Mouse (Mus musculus) Patski (cell line): ENCODE data around the gene Cage1. TPM values are rescaled to one million over a fixed set of nuclear protein-coding genes. Genes with fewer than 3 reads are reported as not detected.
A peak's percentile ranks its signal among the peaks of the same experiment; 100 is the strongest.

Source experiments
- ATAC-seq: fragments of 100-300 bp; one replicate; pipeline ENCODE4 v1.8.0; 2021
- CTCF ChIA-PET: fragments of 350-600 bp; sonication (Branson Sonifier 250); formaldehyde crosslinking; loops from one replicate; lab custom pipeline; 2022; ENCODE audit warnings: inconsistent platforms; lab: Charles Lee
- POLR2A ChIA-PET: fragments of 350-600 bp; sonication (Branson Sonifier 250); formaldehyde crosslinking; loops from one replicate; lab custom pipeline; 2022; ENCODE audit warnings: antibody characterized with exemption, inconsistent platforms; lab: Charles Lee
- DNase-seq: peaks from one replicate; pipeline ENCODE4 v3.0.0-alpha.2; 2011; ENCODE audit warnings: low read depth, low spot score
- H3K27me3 ChIP-seq: fragments of 371-371 bp; one replicate; pipeline ENCODE4 v1.5.1; 2021
- CTCF ChIP-seq: fragments of 100-300 bp; IDR thresholded peaks from one replicate; pipeline ENCODE4 v1.5.1; 2021
- in situ Hi-C: fragments of 300-500 bp; cut with MboI; formaldehyde crosslinking; loops from 3 replicates; pipeline ENCODE4 v1.11.1; 2018; ENCODE audit warnings: low pct_unique_long_range_greater_than_20kb, mixed read lengths
- polyA plus RNA-seq: library from polyadenylated mRNA; unstranded; gene quantifications from one replicate; pipeline ENCODE4 v1.2.3, GENCODE M21; 2021

Cage1 gene
- polyA plus RNA-seq, 1 experiment from 2014 or later = 3.0 TPM

DNA sequence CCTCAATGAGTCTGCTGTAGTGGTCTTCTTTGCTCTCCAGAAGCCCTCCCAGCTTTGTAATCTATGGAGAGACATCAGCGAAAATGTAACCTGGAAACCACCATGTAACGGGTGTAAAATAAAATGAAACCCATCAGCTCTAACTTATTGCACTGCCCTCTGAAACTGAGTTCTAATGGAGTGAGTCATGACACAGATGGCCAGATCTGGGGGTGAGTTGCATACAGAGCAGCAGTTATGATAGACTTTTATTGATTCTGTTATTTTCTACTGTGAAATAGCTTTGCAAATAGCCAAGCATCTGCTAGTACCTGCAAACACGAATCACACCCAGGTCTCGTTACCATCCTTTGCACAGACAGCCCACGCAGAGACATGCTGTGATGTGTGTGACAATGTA, 24.4 kb downstream of the Cage1 start:
- in situ Hi-C loops = no loop called here
- peaks cover 5% of the 10 kb centered on the region for H3K27me3 ChIP-seq
- DNase-seq (no peak), ATAC-seq (no peak)
- ChIA-PET POLR2A (no interaction called here), CTCF (no interaction called here)
- no peak for TF ChIP-seq CTCF

DNA sequence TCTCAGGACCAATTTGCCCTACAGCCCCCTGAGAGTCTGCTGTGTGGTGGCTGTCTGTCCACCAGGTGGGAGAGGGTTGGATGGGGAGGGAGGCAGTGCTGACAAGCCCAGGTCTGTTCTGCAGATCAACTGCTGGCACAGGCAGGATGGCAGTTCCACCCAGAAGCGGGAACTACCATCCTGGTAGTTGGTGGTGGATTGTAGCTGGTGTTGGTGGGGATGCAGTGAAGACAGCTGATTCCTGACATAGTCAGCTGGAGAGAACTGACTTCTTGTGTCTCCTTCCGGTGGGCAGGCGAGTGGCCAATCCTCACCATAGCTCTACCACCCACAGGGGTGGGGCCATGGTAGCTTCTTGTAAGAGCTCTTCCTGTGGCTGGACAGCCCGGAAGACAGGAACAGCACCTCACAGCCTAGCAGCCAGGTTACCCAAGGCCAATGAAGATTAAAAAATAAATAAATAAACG, 26.4 kb downstream of the Cage1 start:
- peaks cover 9% of the 10 kb centered on the region for H3K27me3 ChIP-seq
- CTCF ChIA-PET = interaction anchor here (1.2 kb wide), 1 partner anchor 48 kb away, joined by 3 read pairs; no protein-coding TSS in a partner anchor
- in situ Hi-C loops = no loop called here
- ATAC-seq (no peak), DNase-seq (no peak)
- POLR2A ChIA-PET = no interaction called here
- no peak for TF ChIP-seq CTCF

- DNase-seq = no peak
- in situ Hi-C loops = no loop called here
- no peak for ATAC-seq
- H3K27me3 ChIP-seq = peaks cover 9% of the 10 kb centered on the region
- ChIA-PET POLR2A (no interaction called here), CTCF (interaction anchor here (1.2 kb wide), 1 partner anchor 47 kb away, joined by 3 read pairs; no protein-coding TSS in a partner anchor)
- no peak for TF ChIP-seq CTCF
Observed at GRCm38 (mm10) chr13:38009721-38010408, 27.0 kb downstream of the Cage1 start.

GRCm38 (mm10) chr13:38007972-38008371, 28.9 kb downstream of the Cage1 start:
- no peak for TF ChIP-seq CTCF
- ATAC-seq = no peak
- POLR2A ChIA-PET = no interaction called here

DNA sequence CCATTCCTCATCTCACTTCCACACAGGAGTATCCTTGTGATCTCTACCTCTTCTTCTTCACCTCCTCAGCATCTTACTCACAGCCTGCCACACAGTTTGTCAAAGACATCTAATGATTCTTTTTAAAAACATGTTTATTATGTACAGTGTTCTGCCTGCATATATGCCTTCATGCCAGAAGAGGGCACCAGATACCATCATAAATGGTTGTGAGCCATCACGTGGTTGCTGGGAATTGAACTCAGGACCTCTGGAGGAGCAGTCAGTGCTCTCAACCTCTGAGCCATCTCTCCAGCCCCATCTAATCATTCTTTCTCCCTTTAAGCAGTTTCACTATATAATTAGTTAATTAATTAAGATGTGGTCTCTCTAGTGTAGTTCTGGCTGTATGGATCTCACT, 34.4 kb downstream of the Cage1 start:
- peaks cover 17% of the 10 kb centered on the region for H3K27me3 ChIP-seq
- peak; percentile 56 for TF ChIP-seq CTCF
- in situ Hi-C loops = no loop called here
- CTCF ChIA-PET = no interaction called here
- ATAC-seq (no peak), DNase-seq (no peak)
- POLR2A ChIA-PET = no interaction called here

More at GRCm38 (mm10) chr13:38007972-38008371, 28.9 kb downstream of the Cage1 start:
- no peak for DNase-seq
- in situ Hi-C loops = no loop called here
- CTCF ChIA-PET = no interaction called here
- peaks cover 12% of the 10 kb centered on the region for H3K27me3 ChIP-seq

- no peak for ATAC-seq
- no peak for DNase-seq
- in situ Hi-C loops = no loop called here
- H3K27me3 ChIP-seq = peaks cover 14% of the 10 kb centered on the region
- ChIA-PET POLR2A (no interaction called here), CTCF (no interaction called here)
- TF ChIP-seq CTCF = no peak
Observed at GRCm38 (mm10) chr13:37999713-38000112, 37.2 kb downstream of the Cage1 start.

DNA sequence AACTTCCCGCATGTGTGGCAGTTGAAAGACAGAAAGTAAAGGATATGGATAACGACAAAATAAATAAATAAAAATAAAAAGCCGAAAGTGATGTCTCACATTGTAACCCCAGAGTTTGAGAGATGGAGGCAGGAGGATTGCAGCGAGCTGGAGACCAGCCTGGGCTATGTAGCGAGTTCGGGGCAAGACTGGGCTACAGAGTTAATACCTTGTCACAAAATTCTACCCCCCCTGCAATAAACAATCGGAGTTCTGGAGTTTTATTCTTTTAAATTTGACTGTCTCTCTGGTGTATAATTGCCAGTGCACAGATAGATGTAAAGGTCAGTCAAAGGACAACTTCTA, 42.5 kb downstream of the Cage1 start:
- TF ChIP-seq CTCF = no peak
- ChIA-PET CTCF (interaction anchor here (1.7 kb wide), 1 partner anchor 12 kb away, joined by 4 read pairs; no protein-coding TSS in a partner anchor), POLR2A (interaction anchor here (0.5 to 1.4 kb wide), 2 partner anchors 31 to 44 kb away, joined by 3 to 4 read pairs; no protein-coding TSS in a partner anchor)
- ATAC-seq = no peak
- in situ Hi-C loops = no loop called here
- no peak for DNase-seq
- H3K27me3 ChIP-seq = peaks cover 4% of the 10 kb centered on the region

- CTCF ChIA-PET = interaction anchor here (1.7 kb wide), 1 partner anchor 11 kb away, joined by 4 read pairs; no protein-coding TSS in a partner anchor
Observed at GRCm38 (mm10) chr13:37993704-37994404, 43.0 kb downstream of the Cage1 start, which contains the start of gene Ssr1. TSS of gene Ssr1 (minus strand) at chr13:37994217.

DNA sequence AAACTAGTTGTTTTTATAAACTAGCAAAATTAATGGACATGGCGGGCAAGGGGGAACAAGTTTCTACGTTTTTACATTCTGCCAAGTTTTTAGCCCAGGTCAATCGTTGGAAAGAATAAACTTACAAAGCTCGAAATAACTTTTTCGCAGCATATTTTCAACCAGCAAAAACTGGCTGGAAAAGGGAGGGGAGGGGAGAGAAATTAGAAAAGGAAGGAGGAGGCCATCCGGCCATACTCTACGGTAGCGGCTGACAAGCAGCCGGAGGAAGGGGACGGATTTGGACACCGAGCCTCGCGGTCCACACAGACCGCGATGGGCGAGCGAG, 43.5 kb downstream of the Cage1 start:
- TF ChIP-seq CTCF = no peak
- ChIA-PET CTCF (interaction anchor here (1.7 kb wide), 1 partner anchor 11 kb away, joined by 4 read pairs; no protein-coding TSS in a partner anchor), POLR2A (interaction anchor here (1.0 to 1.4 kb wide), 2 partner anchors 19 to 45 kb away, joined by 3 to 4 read pairs; no protein-coding TSS in a partner anchor)
- in situ Hi-C loops = no loop called here
- H3K27me3 ChIP-seq = no peaks in the 10 kb centered on the region
- ATAC-seq (no peak), DNase-seq (no peak)

More at GRCm38 (mm10) chr13:37993704-37994404, 43.0 kb downstream of the Cage1 start, which contains the start of gene Ssr1:
- peak; percentile 85 for ATAC-seq
- peak; percentile 35 for DNase-seq
- POLR2A ChIA-PET = interaction anchor here (0.5 to 1.4 kb wide), 2 partner anchors 30 to 44 kb away, joined by 3 to 4 read pairs; no protein-coding TSS in a partner anchor
- peaks cover 4% of the 10 kb centered on the region for H3K27me3 ChIP-seq
- in situ Hi-C loops = no loop called here
- TF ChIP-seq CTCF = no peak

DNA sequence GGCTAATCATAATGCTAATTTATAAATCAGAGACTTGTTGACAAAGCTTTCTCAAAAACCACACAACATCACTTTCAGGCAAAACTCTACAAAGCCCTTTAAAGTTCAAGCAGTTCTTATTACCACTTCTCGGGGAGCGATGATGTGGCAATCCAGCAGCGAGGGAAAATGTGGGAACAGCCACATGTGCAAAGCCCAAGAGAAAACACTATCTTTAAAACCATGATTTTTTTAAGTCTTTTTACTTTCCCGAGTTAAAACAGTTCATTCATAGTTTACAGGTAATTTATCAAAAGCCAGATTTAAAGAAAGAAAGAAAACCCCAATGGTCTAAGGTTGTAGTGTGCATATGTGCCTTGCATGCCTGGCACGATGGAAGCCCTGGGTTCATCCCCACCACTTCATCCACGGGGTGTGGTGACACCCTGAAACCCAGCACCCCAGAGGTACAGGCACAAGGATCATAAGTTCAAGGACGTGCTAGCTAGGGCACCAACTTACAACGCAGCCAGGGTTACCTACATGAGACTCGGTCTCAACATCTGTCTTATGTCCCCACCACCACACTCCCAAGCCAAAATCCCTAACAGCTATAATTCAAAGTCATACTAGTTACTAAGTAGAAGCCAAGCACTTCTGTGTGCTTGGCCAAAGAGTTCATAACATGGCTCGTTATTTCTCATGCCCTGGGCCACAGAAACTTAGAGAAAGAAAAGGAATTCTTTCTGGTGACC, 44.1 kb downstream of the Cage1 start:
- in situ Hi-C loops = no loop called here

More for the DNA sequence above, 44.1 kb downstream of the Cage1 start:
- POLR2A ChIA-PET = interaction anchor here (1.0 kb wide), 1 partner anchor 19 kb away, joined by 3 read pairs; no protein-coding TSS in a partner anchor
- no peak for TF ChIP-seq CTCF
- ATAC-seq = no peak
- no peaks in the 10 kb centered on the region for H3K27me3 ChIP-seq
- no peak for DNase-seq
- CTCF ChIA-PET = interaction anchor here (1.0 to 1.5 kb wide), 2 partner anchors 12 to 23 kb away, joined by 3 to 6 read pairs; no protein-coding TSS in a partner anchor
